Mouse (Mus musculus) small intestine, adult 2 months (tissue): ENCODE measurements around the gene Acoxl.

ENCODE experiments used
- CTCF ChIP-seq: fragments of 200-500 bp; IDR thresholded peaks from 2 replicates; pipeline ENCODE4 v1.5.1; 2012; ENCODE audit warnings: low read depth, mild to moderate bottlenecking, control low read depth, inconsistent platforms, low read length, moderate library complexity, mixed read lengths; ENCODE audit not compliant: insufficient replicate concordance, insufficient read length; ENCODE audit errors: extremely low read depth
- POLR2A ChIP-seq: fragments of 200-500 bp; IDR thresholded peaks from 2 replicates; pipeline ENCODE4 v1.6.1; 2012; ENCODE audit warnings: low read depth, mild to moderate bottlenecking, control low read depth, inconsistent platforms, low read length, moderate library complexity

DNA sequence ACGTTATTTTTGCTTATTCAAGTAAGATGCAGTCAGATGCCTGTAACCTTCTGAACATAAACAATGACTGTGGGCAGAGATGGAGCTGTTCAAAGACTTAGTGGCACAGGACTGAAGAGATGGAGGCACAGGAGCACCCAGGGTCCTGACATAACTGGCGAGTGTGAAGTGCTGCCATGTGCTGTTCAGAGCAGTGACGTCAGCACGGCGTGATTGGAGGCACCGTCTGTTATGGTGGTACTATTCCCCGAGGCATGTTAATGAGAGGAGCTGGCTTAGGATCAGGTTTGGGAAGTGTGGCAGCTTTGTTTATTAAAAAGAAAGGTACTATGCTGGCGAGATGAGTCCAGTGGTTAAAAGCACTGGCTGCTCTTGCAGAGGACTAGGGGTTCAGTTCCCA lies 300.2 kb downstream of the Acoxl start:
- no peak for TF ChIP-seq CTCF
- no peak for TF ChIP-seq POLR2A
